Mouse (Mus musculus) cerebellum, adult (tissue): ENCODE results near the gene Ankrd42.
A peak's percentile ranks its signal among the peaks of the same experiment; 100 is the strongest.

Experiments
- ATAC-seq: cut with Nextera tagmentation; 2 replicates; pipeline ENCODE4 v1.9.2; 2017; ENCODE audit warnings: mild to moderate bottlenecking, moderate library complexity, mixed read lengths; ENCODE audit not compliant: insufficient number of reproducible peaks, low FRiP score, low TSS enrichment

Gene Ankrd42

DNA sequence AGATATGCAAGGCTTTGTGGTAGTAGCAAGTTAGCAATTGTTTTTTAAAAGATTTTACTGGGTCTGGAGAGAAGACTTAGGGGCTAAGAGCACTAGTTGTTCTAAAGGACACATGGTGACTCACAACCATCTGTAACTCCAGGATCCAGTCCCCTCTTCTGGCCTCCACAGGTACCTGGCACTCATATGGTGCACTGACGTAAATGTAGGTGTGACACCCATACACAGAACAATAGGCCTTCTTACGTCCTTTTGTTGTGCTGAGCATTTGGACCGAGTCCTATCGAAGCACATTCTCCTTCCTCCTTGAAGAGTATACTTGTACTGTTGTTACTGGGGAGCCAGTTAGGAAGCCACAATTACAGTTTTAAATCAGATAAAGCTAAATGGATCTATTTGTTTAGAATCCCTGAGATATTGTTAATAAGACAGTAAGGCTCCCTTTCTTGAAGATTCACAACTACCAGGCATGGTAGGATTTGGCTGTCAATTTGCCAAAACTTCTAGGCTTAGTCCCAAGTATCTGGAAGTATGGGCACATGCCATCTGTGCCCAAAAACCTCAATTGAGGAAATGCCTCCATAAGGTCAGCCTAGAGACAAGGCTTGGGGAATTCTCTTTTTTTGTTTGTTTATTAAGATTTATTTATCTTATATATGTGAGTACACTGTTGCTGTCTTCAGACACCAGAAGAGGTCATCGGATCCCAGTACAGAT lies 56.3 kb downstream of the Ankrd42 start:
- ATAC-seq: peak; percentile 75

- ATAC-seq: no peak
Measured at GRCm38 (mm10) chr7:92566775-92567174, 70.2 kb downstream of the Ankrd42 start.

GRCm38 (mm10) chr7:92560986-92561876 lies 75.7 kb downstream of the Ankrd42 start, which contains the start of gene Ccdc90b:
Ccdc90b (plus strand) TSS chr7:92561149.
- ATAC-seq: peak; percentile 99

- no peak for ATAC-seq
Measured at GRCm38 (mm10) chr7:92558744-92559143, 78.2 kb downstream of the Ankrd42 start.

- ATAC-seq: peak; percentile 49; the same call in 1 of the 2 replicates
Measured at GRCm38 (mm10) chr7:92550990-92551392, 86.0 kb downstream of the Ankrd42 start.

GRCm38 (mm10) chr7:92550248-92550989 lies 86.5 kb downstream of the Ankrd42 start:
- ATAC-seq: no peak

GRCm38 (mm10) chr7:92546763-92547162 lies 90.2 kb downstream of the Ankrd42 start:
- no peak for ATAC-seq

DNA sequence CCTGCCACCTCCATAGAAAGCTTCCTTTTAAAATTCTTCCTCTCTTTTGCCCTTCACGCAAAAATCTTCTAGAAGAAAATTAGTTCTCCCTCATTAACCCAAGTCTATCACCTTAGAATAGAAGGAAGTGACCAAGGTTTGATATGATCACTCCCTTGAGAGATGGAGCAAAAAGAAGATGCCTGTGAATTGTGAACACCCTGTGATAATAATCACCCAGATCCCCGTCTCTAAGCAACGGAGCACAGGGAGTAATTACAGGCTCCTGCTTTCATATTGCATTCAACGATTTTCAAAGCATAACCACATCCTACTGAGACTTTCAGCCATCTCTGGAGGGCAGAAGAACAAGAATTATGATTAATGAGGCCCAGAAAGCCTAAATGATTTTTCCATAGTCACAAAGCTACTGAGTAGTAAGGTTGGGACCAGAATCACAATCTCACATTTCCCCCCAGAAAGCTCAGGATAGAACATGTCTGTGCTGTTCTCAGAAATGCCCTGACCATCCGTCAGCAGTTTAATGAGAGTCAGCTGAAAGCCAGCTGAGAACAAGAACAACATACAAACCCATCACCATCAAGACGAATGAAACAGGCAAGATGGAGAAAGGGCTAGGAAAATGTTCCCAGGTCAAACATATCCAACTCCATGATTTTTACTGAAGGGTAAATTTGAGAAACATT lies 104.4 kb downstream of the Ankrd42 start:
- no peak for ATAC-seq
